Mouse (Mus musculus): ENCODE measurements at regions not wholly inside any gene's neighbourhood (a gene's known extent, or its start where the extent isn't known, plus 50 kb on each side); places are given as distances from the start of the nearest gene placed in this dataset.

DNA sequence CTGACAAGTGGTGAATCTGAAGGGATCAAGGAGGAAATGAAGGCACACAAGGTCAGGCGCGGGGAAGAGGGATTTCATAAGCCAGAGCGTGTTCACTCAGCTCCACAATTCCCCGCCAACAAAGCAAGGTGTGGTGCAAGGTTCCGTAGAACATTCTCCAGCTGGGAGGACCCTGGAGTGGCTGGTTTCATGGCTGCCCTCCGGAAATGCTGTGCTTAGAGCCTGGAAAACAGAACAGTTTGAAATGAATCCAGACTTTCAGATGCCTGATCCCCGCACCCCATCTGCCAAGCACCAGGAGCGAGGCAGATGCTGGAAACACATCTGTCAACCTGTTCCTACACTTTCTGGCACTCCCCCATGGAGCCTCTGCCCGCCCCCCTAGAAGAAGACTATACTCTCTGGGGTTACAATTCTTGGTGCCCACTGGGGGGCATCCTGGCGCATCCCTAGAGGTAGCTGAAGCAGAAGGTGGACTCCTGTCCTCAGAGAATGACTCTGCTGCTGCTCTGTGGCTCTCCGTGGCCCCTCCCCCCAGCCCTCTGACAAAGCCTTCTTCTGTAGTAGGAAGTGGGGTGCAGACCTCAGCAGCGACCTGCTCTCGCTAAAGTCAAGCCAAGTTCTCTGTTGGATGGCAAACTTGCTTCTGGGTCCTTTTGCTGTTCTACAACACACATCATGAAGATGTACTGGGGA, 54.5 kb upstream of the Mafb start:
- DNase-seq (ENCODE audit: low spot score), result no peak

DNA sequence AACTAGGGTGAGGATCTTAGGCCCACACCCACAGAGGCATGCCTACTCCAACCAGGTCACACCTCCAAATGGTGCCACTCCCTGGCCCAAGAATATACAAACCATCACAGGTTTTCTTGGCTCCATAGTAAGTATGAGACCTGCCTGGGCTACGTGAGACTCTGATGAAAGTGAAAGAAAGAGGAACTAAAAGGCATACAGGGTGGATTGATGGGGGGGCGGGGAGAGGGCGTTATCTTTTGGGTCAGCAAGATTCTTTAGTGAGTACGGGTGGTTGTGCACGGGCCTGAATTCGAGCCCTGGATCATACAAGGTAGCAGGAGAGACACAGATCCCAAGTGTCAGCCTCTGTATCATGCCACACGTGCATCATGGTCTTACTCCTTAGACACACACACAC, 57.6 kb upstream of the Mafb start:
- no peak for DNase-seq (ENCODE audit: low spot score)

DNA sequence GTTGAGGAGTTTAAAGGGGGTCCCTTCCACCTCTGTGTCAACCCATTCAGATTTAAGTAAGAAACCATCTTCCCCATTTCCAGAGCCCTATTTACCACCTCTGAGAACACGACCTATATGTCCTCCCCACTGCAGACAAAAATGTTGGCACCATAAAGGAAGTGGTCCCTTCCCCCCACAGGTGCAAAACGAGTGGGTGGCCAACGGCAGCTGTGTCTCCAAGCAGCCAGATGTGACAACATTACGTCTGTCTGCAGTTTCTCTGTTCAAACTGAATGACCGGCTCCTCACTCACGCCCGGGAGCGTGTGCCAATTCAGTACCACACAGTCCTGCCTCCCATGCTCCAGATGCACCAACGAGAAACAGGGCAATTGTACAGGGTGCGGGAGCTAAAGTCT, 60.6 kb upstream of the Mafb start:
- DNase-seq (ENCODE audit: low spot score), result no peak

DNA sequence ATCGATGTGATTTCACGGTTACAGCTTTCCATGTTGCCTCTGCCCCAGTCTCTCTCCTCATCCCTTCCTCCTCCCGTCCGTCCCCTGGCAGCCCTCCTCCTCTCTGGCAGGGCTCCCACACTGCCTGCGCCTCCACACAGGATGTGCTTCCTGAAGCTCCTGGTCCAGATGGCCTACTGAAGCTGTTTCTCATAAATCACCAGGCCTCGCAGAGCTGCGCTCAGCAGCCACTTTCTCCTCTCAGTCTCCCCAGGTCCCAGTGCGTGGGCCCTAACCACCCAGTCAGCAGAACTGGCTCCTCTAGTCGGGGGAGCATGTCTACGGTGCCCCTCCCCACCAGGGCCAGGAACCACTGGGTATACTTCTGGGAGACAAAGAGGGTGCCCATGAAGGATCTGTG, 66.4 kb upstream of the Mafb start:
- DNase-seq (ENCODE audit: low spot score), result peak; percentile 19

DNA sequence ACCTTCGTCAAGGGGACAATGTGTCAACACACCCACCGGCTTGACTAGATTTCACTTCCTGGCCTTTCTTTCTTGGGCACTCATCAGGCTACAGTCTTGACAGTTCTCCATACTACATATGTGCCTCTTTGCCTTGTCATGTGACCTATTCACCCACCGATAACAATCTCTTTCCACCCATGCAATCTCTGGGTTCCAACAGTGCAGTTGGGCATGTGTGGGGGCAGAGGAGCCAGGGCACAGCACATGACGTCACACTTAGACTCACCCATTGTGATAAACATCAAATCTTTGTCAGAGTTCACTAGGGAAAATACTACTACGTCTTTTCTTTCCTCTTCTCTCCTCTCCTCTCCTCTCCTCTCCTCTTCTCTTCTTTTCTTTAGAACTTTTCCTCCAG, 67.8 kb upstream of the Mafb start:
- DNase-seq (ENCODE audit: low spot score), result no peak

DNA sequence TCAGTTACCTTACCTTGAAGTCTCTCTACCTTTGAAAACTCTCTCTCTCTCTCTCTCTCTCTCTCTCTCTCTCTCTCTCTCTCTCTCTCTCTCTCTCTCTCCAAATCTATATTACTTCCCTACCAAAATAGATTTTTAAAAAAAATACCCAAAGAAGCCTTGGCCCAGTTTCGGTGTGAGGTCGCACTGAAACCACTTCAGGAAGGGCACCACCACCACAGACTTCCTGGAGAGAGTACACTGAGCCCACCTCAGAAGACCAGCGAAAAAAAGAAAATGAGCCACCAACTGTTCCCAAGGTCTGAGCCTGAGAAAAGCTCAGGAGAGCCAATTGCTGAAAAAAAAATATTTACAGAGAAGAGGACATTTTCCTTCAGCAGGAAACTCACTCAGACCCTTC, 68.8 kb upstream of the Mafb start:
- DNase-seq (ENCODE audit: low spot score), result no peak

DNA sequence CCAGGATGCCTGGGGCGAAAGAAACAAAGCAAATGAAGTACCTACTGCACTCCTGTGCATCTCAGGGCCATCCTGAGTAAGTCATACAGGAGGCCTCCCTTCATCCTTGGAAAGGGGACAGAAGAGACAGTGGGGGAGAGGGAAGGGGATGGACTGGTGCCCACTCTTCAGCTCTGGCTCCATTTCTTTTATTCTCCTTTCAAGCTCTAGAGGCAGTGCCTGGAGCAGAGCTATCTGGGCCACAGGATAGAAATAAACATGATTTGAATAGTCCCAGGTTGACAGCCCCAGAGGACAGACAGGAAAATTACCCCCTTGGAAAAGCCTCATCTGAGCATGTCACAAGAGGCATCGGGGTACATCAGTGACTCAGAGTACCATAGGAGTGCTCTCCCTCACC, 72.2 kb upstream of the Mafb start:
- DNase-seq (ENCODE audit: low spot score), result no peak

DNA sequence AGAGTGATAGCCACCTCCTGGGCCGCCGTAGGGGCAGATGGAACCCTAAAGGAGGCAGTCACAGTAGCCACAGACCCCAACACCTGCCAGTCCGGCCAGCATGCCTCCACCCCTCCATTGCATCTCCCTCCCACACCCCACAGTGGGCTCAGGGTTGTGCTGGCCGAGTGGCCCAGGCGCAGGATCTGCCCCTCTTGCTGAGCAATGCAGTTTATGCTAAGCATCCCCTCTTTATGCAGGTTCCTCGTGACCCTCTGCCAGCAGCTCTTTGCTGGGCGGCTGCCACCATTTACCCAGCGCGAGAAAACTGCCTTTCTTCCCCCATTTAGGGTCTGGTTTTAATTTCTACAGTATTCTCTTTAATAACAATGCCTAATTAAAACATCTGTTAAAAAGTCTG, 73.4 kb upstream of the Mafb start:
- no peak for DNase-seq (ENCODE audit: low spot score)

DNA sequence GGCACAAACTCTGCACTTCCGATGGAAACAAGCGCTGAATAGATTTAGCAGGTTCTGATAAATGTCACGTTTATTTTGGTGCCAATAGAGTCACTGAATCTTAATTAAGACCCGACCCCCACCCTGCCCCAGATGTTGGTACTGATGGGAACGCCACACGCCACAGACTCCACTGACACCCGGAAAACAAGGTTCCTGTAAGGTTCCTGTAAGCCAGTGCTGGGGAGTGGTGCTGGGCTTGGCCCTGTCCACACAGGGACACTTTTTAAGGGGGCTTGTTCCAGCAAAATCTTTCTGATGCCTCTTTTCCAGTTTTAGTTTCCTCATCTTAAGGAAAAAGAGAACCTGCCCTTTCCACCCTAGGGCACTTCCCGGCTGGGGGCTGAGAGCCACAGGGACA, 84.2 kb upstream of the Mafb start:
- DNase-seq (ENCODE audit: low spot score), result no peak

DNA sequence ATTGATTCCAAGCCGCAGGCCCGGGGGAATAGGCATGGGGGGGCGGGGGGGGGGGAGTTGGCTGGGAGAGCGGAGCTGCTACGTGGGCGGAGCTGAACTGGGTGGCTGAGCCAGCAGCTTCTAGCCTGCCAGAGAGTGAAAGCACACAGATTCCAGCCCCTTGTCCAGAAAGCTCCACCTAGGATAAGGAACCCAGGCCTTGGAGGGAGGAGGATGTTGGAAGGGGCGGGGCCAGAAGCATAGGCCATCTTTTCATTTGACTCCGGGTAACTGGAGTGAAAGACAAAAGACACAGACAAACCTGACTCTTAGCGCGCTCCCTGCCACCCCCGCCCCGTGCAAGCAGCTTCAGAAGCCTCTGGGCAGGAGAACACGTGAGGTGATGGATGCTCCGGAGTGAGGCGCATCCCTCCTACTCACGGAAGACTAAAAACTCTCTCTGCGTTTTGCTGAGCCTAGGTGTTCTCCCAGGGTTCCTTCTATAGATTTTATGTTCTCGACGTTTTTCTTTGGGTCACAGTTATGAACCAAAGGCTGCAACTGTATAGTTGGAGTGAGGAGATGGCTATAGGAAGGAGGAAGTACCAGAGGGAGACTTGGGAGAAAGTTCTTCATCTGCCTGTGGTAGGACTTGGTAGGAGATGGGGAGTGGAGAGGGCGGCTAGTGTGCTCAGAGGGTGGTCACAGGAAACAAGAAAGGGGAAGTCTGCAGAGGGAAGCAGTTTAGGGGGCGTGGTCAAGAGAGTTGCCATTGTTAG, 84.8 kb upstream of the Mafb start:
- DNase-seq (ENCODE audit: low spot score), result peak; percentile 78

DNA sequence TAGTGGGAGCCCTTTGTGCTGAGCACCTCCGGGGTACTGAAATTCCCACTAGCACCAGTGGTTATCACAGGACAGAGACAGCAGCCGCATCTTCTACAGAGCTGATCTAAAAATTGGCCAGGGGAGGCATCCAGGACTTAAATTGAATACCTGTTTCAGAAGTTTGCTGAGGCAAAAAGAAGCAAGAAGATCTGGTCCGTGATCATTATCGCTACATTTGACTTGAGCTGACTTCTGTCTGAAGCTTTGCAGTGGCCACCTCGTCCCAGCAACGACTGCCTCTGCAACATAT, 85.3 kb upstream of the Mafb start:
- no peak for DNase-seq (ENCODE audit: low spot score)

DNA sequence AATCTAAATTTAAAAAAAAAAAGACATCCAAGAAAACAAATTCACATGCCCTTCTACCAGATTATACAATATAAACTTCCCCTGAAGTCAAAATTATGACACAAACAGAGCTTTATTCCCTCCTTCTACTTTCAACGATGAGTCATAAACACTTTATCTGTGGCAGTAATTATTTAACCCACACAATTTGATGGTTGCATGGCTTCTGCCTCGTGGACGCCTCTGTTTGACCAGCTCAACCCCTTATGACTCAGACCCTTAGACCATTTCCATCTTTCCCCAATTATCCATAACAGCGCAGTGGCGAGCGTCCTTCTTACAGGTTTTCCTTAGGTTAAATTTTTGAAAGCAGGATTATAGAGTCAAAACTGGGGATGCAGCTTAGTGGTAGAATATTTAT, 85.9 kb upstream of the Mafb start:
- no peak for DNase-seq (ENCODE audit: low spot score)

DNA sequence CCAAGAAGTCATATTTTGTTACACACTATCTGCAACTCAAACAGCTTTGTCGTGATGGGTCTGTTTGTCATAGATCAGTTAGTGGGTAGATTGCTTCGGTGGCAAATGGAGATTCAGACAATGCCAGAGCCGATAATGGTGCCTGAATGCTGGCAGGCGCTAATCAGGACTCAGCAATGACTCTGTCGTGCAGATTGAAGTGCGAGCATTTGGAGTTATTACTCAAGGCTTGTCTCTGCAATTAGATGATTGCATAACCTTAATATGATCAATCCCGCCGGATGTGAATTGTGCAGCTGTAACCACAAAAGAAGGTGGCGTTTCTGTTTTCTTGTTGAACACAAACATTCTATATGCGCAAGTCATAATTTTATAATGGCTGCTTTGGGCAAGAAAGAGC, 88.8 kb upstream of the Mafb start:
- no peak for DNase-seq (ENCODE audit: low spot score)

DNA sequence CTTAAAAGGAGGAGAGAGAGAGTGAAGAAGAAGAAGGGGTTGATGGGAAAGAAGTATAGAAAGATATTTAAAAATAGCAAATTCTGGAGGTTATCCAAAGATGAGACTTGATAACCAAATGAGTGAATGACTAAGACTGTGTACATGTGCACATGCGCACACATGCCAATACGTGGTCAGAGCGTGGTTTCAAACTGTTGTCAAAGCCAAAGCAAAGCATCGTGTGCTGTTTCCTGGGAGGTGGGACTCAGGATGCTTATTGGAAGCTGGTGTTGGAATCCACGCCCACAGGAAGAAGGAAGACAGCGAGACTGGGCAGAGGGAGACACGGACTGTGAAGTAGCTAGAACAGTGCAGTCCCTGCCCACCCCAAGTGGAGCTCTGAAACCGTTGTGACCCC, 89.8 kb upstream of the Mafb start:
- no peak for DNase-seq (ENCODE audit: low spot score)

DNA sequence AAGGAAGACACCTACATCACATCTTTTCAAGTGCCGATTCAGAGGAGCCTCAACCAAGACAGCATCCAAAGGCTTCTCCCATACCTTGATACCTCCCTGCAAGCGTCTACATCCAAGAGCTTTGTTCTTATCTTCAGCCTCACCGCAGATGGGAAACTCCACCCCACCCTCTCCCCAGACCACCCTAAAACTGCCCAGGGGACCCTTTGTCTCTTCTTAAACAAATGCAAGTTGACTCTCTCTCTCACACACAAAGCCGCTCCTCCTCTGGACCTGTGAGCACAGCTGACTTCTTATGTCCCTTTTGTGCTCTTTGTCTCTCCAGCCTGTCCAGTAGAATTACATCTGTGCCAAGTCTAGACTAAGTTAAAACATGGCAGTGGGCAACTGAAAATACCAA, 104.7 kb upstream of the Mafb start:
- DNase-seq (ENCODE audit: low spot score), result no peak

DNA sequence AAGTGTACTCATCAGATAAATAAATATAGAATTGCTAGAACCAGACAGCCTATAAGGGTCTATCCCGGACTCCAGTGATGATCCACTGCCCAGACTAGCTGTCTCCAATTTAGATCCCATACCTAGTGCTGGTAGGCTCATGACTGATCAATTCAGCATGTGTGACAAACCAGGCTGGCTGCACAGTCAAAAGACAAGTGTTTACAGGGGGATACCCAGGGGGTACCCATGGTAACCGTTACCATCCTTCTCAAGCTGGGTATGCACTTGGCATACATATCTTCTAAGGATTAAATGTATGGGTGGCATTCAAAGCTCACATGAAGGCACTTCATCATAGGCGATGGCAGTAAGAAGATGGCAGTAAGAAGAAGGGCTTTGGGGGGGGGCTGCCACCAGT, 109.3 kb upstream of the Mafb start:
- no peak for DNase-seq (ENCODE audit: low spot score)

DNA sequence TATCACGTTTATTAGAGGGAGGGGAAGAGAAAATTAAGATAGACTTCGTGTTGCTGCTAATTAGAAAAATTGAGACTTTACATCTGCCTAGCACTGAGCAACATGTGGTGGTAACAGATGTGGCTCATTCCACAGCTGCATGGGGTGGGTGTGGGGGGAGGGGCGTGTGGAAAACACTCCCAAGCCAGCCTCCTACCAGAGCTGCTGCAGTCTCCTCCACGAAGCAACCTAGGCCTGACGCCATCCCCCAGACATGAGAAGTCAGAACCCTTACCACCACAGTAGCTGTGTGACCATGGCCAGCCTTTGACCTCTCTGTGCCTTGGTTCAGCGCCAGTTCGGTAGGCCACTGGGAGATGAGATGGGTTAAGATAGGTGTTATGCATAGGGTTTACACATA, 112.4 kb upstream of the Mafb start:
- no peak for DNase-seq (ENCODE audit: low spot score)

DNA sequence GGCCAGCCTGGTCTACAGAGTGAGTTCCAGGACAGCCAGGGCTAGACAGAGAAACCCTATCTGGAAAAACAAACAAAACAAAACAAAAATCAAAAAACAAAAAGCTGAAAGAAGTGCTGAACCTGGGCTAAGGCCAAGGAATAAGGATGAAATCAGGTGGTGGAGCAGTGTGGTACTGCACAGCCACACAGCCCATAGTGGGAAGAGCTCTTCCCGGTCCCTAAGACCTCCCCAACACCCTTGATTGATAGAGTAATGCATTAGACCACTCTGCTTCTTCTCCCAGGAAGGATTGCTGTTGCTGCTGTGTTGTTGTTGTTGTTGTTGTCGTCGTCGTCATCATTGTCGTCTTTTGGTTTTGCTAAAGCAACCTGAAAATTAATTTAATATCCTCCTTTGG, 118.2 kb upstream of the Mafb start:
- DNase-seq (ENCODE audit: low spot score), result no peak

DNA sequence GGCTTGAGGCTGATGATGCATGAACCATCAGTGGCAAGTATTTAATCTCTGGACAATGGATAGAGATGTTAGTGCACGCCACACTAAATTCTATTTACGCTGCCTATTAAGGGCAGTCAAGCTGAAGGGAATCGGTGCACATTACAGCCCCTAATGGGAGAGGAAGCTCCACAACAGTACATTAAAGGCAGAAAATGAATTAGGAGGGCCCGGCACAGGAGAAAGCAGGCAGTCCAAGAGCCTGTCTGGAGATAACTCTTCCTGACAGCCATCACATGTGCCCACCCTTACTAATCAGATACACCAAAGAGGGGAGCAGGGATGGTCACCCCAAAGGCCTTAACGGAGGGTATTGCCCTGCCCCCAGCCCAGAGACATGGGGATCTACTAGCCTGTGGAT, 118.7 kb upstream of the Mafb start:
- no peak for DNase-seq (ENCODE audit: low spot score)

DNA sequence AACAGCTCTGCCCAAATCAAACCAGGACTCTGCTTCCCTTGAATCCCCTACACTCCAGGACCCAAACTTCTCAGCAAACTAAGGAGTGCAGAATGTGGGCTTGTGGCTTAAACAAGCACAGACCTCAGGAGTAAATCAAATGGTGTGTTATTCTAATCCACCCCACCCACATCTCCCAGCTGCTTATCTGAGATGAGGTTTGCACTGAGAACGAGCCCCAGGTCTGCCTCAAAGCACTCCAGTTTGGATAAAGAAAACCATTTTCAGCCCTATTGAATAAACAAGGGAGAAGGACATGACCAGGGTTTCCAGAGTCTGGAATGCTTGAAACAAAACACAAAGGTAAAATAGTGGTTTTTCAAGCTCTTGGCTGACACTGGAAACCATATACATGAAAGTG, 132.9 kb upstream of the Mafb start:
- peak; percentile 10 for DNase-seq (ENCODE audit: low spot score)

DNA sequence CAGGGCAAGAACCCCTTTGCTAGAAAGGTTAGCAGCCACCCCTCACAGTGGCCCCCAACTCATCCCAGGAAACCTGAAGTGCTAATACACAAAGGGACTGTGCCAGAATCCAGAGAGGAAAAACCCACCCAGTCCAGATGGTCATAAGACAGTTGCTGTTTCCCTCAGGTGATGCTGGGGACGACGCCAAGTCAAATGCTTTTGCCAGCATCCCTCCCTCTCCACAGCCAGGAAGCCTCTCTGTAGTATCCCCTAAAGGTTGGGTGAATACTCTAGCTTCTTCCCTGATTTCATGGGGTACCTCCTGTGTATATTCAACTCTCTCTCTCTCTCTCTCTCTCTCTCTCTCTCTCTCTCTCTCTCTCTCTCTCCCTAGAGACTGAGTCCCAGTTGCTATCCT, 136.0 kb upstream of the Mafb start:
- no peak for DNase-seq (ENCODE audit: low spot score)

DNA sequence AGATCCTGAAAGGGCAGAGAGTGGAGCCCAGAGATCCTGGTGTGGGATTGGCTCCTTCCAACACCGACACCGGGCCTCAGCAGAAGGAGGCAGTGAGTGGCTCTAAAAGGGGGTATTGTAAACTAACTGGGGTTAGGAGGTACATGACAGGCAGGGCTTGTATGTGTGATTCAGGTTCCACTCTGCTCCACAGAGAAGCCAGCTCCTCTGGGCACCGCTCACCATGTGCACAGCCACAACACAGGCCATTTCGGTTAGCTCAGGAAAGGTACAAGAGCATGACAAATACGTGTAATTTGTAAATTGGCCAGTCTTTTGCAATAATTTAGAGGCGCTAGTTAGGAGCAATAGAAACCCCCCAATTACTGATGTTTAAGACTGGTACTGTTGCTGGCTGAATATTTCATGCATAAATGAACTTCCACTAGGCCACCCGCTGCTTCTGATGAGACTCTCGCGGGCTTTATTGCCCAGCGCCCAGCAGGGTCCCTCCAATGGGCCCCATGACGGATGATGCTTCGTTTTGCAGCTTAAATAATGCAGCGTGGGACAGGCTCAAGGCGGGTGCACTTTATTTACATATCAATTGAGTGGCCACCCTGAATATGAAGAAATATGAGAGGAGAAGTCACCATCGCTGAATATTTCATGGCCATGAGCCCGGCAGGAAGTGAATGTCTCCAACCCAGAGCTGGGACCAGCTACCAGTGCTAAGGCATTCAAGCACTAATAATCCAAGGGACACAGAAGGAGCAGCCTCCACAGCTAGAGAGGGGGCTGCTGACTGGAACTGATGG, 136.9 kb upstream of the Mafb start:
- DNase-seq (ENCODE audit: low spot score), result no peak

DNA sequence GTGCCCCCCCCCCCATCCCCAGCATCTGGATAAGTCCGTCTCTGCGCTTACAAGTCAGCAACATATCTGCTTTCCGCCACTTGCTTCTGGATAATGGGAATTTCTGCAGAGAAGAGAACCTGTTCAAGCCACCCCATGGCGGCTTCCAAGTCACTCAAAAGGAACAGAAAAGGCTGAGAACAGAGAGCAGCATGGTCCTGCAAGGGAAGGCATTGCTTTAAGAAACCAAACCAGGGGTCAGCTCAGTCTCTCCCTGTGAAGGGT, 137.5 kb upstream of the Mafb start:
- no peak for DNase-seq (ENCODE audit: low spot score)

DNA sequence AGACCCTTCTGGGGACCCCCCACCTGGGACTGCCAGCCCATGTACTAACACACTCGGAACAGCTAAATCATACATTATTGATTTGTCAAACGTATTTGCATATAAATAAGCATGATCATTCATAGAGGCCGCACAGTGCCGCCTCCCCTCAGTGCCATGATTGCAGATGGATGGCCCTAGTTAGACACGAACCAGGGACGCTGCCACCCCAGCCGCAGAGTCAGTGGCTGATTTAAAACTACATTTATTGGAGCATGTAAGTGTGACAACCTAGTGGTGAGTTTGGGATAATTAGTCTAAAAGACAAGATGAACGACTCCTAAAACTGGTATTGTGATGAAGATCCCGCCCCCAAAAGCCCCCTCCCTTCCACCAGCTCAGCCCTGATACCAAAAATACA, 138.3 kb upstream of the Top1 start:
- DNase-seq (ENCODE audit: low spot score), result no peak

All from yolk sac, embryonic 10.5 days (tissue).